Mouse (Mus musculus) small intestine, adult 2 months (tissue): ENCODE measurements around the gene Cnp. TPM values are rescaled to one million over a fixed set of nuclear protein-coding genes. Genes with fewer than 3 reads are reported as not detected.
A peak's percentile ranks its signal among the peaks of the same experiment; 100 is the strongest.
"Not testable (repeated sequence)": the region's sequence is repeated elsewhere in the genome, so short reads cannot be mapped to it uniquely, and the experiment has no call there.

Experiments
- H3K27ac ChIP-seq: fragments of 200-500 bp; 2 replicates; pipeline ENCODE4 v1.5.1; 2012; ENCODE audit warnings: low read depth, low read length, control low read depth, inconsistent platforms; ENCODE audit not compliant: insufficient read depth
- H3K27me3 ChIP-seq: fragments of 200-500 bp; 2 replicates; pipeline ENCODE4 v1.6.1; 2012; ENCODE audit warnings: mild to moderate bottlenecking, moderate library complexity, low read length, inconsistent platforms; ENCODE audit not compliant: control insufficient read depth, insufficient read depth
- H3K36me3 ChIP-seq: fragments of 200-500 bp; 2 replicates; pipeline ENCODE4 v1.6.1; 2012; ENCODE audit warnings: mild to moderate bottlenecking, low read length, control low read depth, inconsistent platforms; ENCODE audit not compliant: control insufficient read depth, insufficient read depth
- H3K4me1 ChIP-seq: fragments of 200-500 bp; 2 replicates; pipeline ENCODE4 v1.6.1; 2012; ENCODE audit warnings: low read length, inconsistent platforms, mixed read lengths; ENCODE audit not compliant: control insufficient read depth, insufficient read depth, insufficient read length
- H3K4me3 ChIP-seq: fragments of 200-500 bp; 2 replicates; pipeline ENCODE4 v1.5.1; 2012; ENCODE audit warnings: low read depth, mild to moderate bottlenecking, control low read depth, inconsistent platforms, low read length, moderate library complexity
- CTCF ChIP-seq: fragments of 200-500 bp; IDR thresholded peaks from 2 replicates; pipeline ENCODE4 v1.5.1; 2012; ENCODE audit warnings: low read depth, mild to moderate bottlenecking, control low read depth, inconsistent platforms, low read length, moderate library complexity, mixed read lengths; ENCODE audit not compliant: insufficient replicate concordance, insufficient read length; ENCODE audit errors: extremely low read depth
- POLR2A ChIP-seq: fragments of 200-500 bp; IDR thresholded peaks from 2 replicates; pipeline ENCODE4 v1.6.1; 2012; ENCODE audit warnings: low read depth, mild to moderate bottlenecking, control low read depth, inconsistent platforms, low read length, moderate library complexity
- WGBS: fragments of 180-500 bp; shearing (Covaris S2); methylation state at CpG from one replicate; pipeline ENCODE4 v1.1.7; 2018; 5-methylcytosine and 5-hydroxymethylcytosine counted together
- polyA plus RNA-seq: library from polyadenylated mRNA; depleted of rRNA; stranded (reverse); fragments of >200 nt; gene quantifications from 2 replicates; pipeline ENCODE4 v1.2.3, GENCODE M21; 2012

Cnp gene
- polyA plus RNA-seq, 1 experiment: 19.4 TPM

GRCm38 (mm10) chr11:100609997-100610680, 35.4 kb downstream of the Cnp start:
- WGBS: 60% methylated on average over 9 of the region's 9 CpGs
- TF ChIP-seq POLR2A: no peak
- no peak for TF ChIP-seq CTCF
- Histone ChIP-seq H3K4me3 (no peak overlapping the region), H3K36me3 (peaks cover 11% of the 10 kb centered on the region), H3K27ac (no peak overlapping the region), H3K4me1 (peaks cover 2% of the 10 kb centered on the region; the same call in 1 of the 2 replicates), H3K27me3 (no peaks in the 10 kb centered on the region)

- TF ChIP-seq POLR2A: no peak
- TF ChIP-seq CTCF: no peak
- 79% methylated on average over 6 of the region's 6 CpGs for WGBS
- H3K4me1 ChIP-seq: peaks cover 5% of the 10 kb centered on the region; the same call in 1 of the 2 replicates
- H3K4me3 ChIP-seq: no peak overlapping the region
- H3K27ac ChIP-seq: no peak overlapping the region
- peaks cover 11% of the 10 kb centered on the region for H3K36me3 ChIP-seq
- H3K27me3 ChIP-seq: no peaks in the 10 kb centered on the region
These were observed 36.9 kb downstream of the Cnp start for GRCm38 (mm10) chr11:100611627-100612026.

GRCm38 (mm10) chr11:100613241-100613640, 38.5 kb downstream of the Cnp start:
- WGBS: 75% methylated on average over 3 of the region's 3 CpGs

GRCm38 (mm10) chr11:100616332-100616731, 41.6 kb downstream of the Cnp start:
- WGBS: 88% methylated on average over 5 of the region's 5 CpGs
- Histone ChIP-seq H3K27ac (no peak overlapping the region), H3K4me1 (peaks cover 7% of the 10 kb centered on the region; the same call in 1 of the 2 replicates), H3K27me3 (no peaks in the 10 kb centered on the region), H3K4me3 (no peak overlapping the region), H3K36me3 (peaks cover 5% of the 10 kb centered on the region)
- TF ChIP-seq CTCF (no peak), POLR2A (no peak)

More at GRCm38 (mm10) chr11:100613241-100613640, 38.5 kb downstream of the Cnp start:
- Histone ChIP-seq H3K27me3 (no peaks in the 10 kb centered on the region), H3K36me3 (peaks cover 8% of the 10 kb centered on the region), H3K27ac (no peak overlapping the region), H3K4me1 (peaks cover 7% of the 10 kb centered on the region; the same call in 1 of the 2 replicates), H3K4me3 (no peak overlapping the region)
- TF ChIP-seq CTCF (no peak), POLR2A (no peak)

GRCm38 (mm10) chr11:100616836-100617235, 42.1 kb downstream of the Cnp start:
- not testable (repeated sequence) for H3K27ac ChIP-seq, H3K4me3 ChIP-seq, H3K4me1 ChIP-seq, H3K36me3 ChIP-seq, H3K27me3 ChIP-seq
- 74% methylated on average over 7 of the region's 7 CpGs for WGBS

- TF ChIP-seq CTCF (no peak), POLR2A (no peak)
- peaks cover 5% of the 10 kb centered on the region for H3K36me3 ChIP-seq
- H3K27me3 ChIP-seq: no peaks in the 10 kb centered on the region
- no peak overlapping the region for H3K4me3 ChIP-seq
- WGBS: 62% methylated on average over 4 of the region's 4 CpGs
- H3K4me1 ChIP-seq: peaks cover 7% of the 10 kb centered on the region; the same call in 1 of the 2 replicates
- peak overlapping the region; percentile 43; the same call in 1 of the 2 replicates for H3K27ac ChIP-seq
These were observed 42.8 kb downstream of the Cnp start for GRCm38 (mm10) chr11:100617480-100617879.

- Histone ChIP-seq H3K4me3 (peak within 1 kb of the TSS; percentile 92), H3K27ac (peak within 1 kb of the TSS; percentile 94), H3K4me1 (peaks cover 5% of the 10 kb centered on the region; the same call in 1 of the 2 replicates), H3K36me3 (peaks cover 5% of the 10 kb centered on the region), H3K27me3 (no peaks in the 10 kb centered on the region)
- TF ChIP-seq CTCF (no peak), POLR2A (no peak)
- WGBS: under 1% methylated on average over 36 of the region's 36 CpGs
These were observed 44.2 kb downstream of the Cnp start, which contains the start of gene Nkiras2 for GRCm38 (mm10) chr11:100618761-100619484. TSS of gene Nkiras2 (plus strand) at chr11:100619244.
